ENCODE assay signal across 8 mouse cellular contexts in genomic region chr2:30759442-30759841, GRCm38 (mm10). TPM values are rescaled to one million over a fixed set of nuclear protein-coding genes. Genes with fewer than 3 reads are reported as not detected.
DNase-seq lines count a peak whose midpoint lies in the region; ATAC-seq and TF ChIP-seq lines count a peak whose summit lies in the region.
"Had no signal": no experiment of that assay in that cellular context is flagged by ENCODE, and none has a peak within 500 bp of the region (broad histone marks: within the 10 kb centered on the region; RNA-seq: fewer than 3 reads in every experiment).

No protein-coding gene starts in this region.

- H3K4me1 ChIP-seq in lung, embryonic 15.5 days, result peaks cover 42% of the 10 kb centered on the region
- peaks cover 24% of the 10 kb centered on the region for H3K4me1 ChIP-seq in forebrain, embryonic 15.5 days
- peaks cover 50% of the 10 kb centered on the region for H3K4me1 ChIP-seq in kidney, embryonic 15.5 days
- peaks cover 24% of the 10 kb centered on the region for H3K4me1 ChIP-seq in olfactory bulb, adult 2 months (ENCODE audit: control insufficient read depth, insufficient read depth, low read length)

- no peak for TF ChIP-seq POLR2A in olfactory bulb, adult 2 months (IDR thresholded peaks at IDR 0.05; ENCODE audit: insufficient read depth, low read depth, low read length)

- no peaks in the 10 kb centered on the region; the same call in 1 of the 2 replicates for H3K9me3 ChIP-seq in lung, embryonic 15.5 days
- no peaks in the 10 kb centered on the region for H3K9me3 ChIP-seq in forebrain, embryonic 15.5 days
- H3K9me3 ChIP-seq in kidney, embryonic 15.5 days (replicated peaks), result peaks cover 5% of the 10 kb centered on the region; the same call in 1 of the 2 replicates

- peak overlapping the region; percentile 98 for H3K27ac ChIP-seq in lung, embryonic 15.5 days
- peak overlapping the region; percentile 71 for H3K27ac ChIP-seq in forebrain, embryonic 15.5 days (replicated peaks)
- peak overlapping the region; percentile 99 for H3K27ac ChIP-seq in kidney, embryonic 15.5 days
- H3K27ac ChIP-seq in olfactory bulb, adult 2 months (ENCODE audit: insufficient read depth, low read depth, low read length), result peak overlapping the region; percentile 22; the same call in 1 of the 2 replicates

- H3K9ac ChIP-seq in lung, embryonic 15.5 days, result peak overlapping the region; percentile 33
- no peak overlapping the region for H3K9ac ChIP-seq in forebrain, embryonic 15.5 days (replicated peaks)
- no peak overlapping the region for H3K9ac ChIP-seq in kidney, embryonic 15.5 days

- no peaks in the 10 kb centered on the region for H3K36me3 ChIP-seq in lung, embryonic 15.5 days
- H3K36me3 ChIP-seq in forebrain, embryonic 15.5 days, result no peaks in the 10 kb centered on the region
- no peaks in the 10 kb centered on the region for H3K36me3 ChIP-seq in kidney, embryonic 15.5 days

- no peak for DNase-seq in lung, postnatal 4 days
- DNase-seq in adrenal gland, postnatal 25 days, result no peak
- DNase-seq in T-cell, adult 2 months (ENCODE audit: low spot score), result no peak
- DNase-seq: left cerebral cortex, postnatal 4 days had no signal

- H3K4me3 ChIP-seq in lung, embryonic 15.5 days, result no peak overlapping the region
- no peak overlapping the region for H3K4me3 ChIP-seq in forebrain, embryonic 15.5 days
- H3K4me3 ChIP-seq in kidney, embryonic 15.5 days (replicated peaks), result no peak overlapping the region
- no peak overlapping the region for H3K4me3 ChIP-seq in olfactory bulb, adult 2 months (ENCODE audit: insufficient read depth, low read depth, low read length)

- no peak for ATAC-seq in lung, embryonic 15.5 days (ENCODE audit: borderline replicate concordance, extremely low read depth, low FRiP score, low TSS enrichment)
- no peak for ATAC-seq in forebrain, embryonic 15.5 days (replicated peaks)
- ATAC-seq in kidney, embryonic 15.5 days (replicated peaks; ENCODE audit: low FRiP score), result no peak

- WGBS in lung, embryonic 15.5 days, result 58% methylated on average over 4 of the region's 4 CpGs
- WGBS in forebrain, embryonic 15.5 days, result 74% methylated on average over 4 of the region's 4 CpGs
- 69% methylated on average over 4 of the region's 4 CpGs for WGBS in kidney, embryonic 15.5 days
- WGBS in olfactory bulb, adult 2 months, result 82% methylated on average over 4 of the region's 4 CpGs

- no peak for TF ChIP-seq CTCF in olfactory bulb, adult 2 months (IDR thresholded peaks at IDR 0.05; ENCODE audit: insufficient read depth, low read depth, low read length)

- 0 out of 2 replicates have a peak overlapping the region, but pooled peaks have one; percentile 45 for H3K4me2 ChIP-seq in lung, embryonic 15.5 days
- H3K4me2 ChIP-seq in forebrain, embryonic 15.5 days (replicated peaks), result no peak overlapping the region
- H3K4me2 ChIP-seq in kidney, embryonic 15.5 days, result peak overlapping the region; percentile 9

- H3K27me3 ChIP-seq in lung, embryonic 15.5 days, result no peaks in the 10 kb centered on the region
- H3K27me3 ChIP-seq in forebrain, embryonic 15.5 days, result no peaks in the 10 kb centered on the region
- H3K27me3 ChIP-seq in kidney, embryonic 15.5 days, result no peaks in the 10 kb centered on the region

RNA-seq across cellular contexts. Expression of gene 1700001O22Rik, which starts 44.0 kb away (rescaled TPM):
- 4.7 and 6.0 TPM in 2 replicates for polyA plus RNA-seq in lung, embryonic 15.5 days (2015; fragmentation: Nextera tagmentation; extraction: Ambion mirVana)
- polyA plus RNA-seq in forebrain, embryonic 15.5 days (2015; fragmentation: Nextera tagmentation; extraction: Ambion mirVana), result 2.6 and 3.7 TPM in 2 replicates
- polyA plus RNA-seq in kidney, embryonic 15.5 days (2015; fragmentation: Nextera tagmentation; extraction: Ambion mirVana), result 3.5 TPM in 2 replicates
- polyA plus RNA-seq in olfactory bulb, adult 2 months (2012; ENCODE audit: insufficient read depth, insufficient read length, low replicate concordance, missing spikeins), result not detected in 2 replicates
- 5.0 and 5.9 TPM in 2 replicates for total RNA-seq in adrenal gland, postnatal 25 days (2021)

RNA-seq across cellular contexts. Expression of gene Ntmt1, which starts 48.2 kb away (rescaled TPM):
- polyA plus RNA-seq in lung, embryonic 15.5 days (2015; fragmentation: Nextera tagmentation; extraction: Ambion mirVana), result 82.9 and 87.2 TPM in 2 replicates
- polyA plus RNA-seq in forebrain, embryonic 15.5 days (2015; fragmentation: Nextera tagmentation; extraction: Ambion mirVana), result 117 and 131 TPM in 2 replicates
- 82.6 and 96.6 TPM in 2 replicates for polyA plus RNA-seq in kidney, embryonic 15.5 days (2015; fragmentation: Nextera tagmentation; extraction: Ambion mirVana)
- polyA plus RNA-seq in olfactory bulb, adult 2 months (2012; ENCODE audit: insufficient read depth, insufficient read length, low replicate concordance, missing spikeins), result not detected in 2 replicates
- 46.1 and 57.5 TPM in 2 replicates for total RNA-seq in adrenal gland, postnatal 25 days (2021)

Comparison
In these comparisons a context has a peak if more than half of its experiments do, and no peak if none do; other contexts are left out.
1. H3K27ac ChIP-seq: peak in every context shown above with its lines; median percentile 99 in kidney, embryonic 15.5 days; 98 in lung, embryonic 15.5 days; 71 in forebrain, embryonic 15.5 days; 22 in olfactory bulb, adult 2 months.
2. RNA of gene Ntmt1, which starts 48.2 kb away (polyA plus RNA-seq): 117 to 131 TPM in forebrain, embryonic 15.5 days, 82.6 to 96.6 TPM in kidney, embryonic 15.5 days and 82.9 to 87.2 TPM in lung, embryonic 15.5 days; not detected in olfactory bulb, adult 2 months; every median in the first group is over 10 times any median in the second.